ENCODE assay signal across 8 mouse cellular contexts in genomic region chr4:126148161-126148961, GRCm38 (mm10). TPM values are rescaled to one million over a fixed set of nuclear protein-coding genes. Genes with fewer than 3 reads are reported as not detected.
DNase-seq lines count a peak whose midpoint lies in the region; ATAC-seq and TF ChIP-seq lines count a peak whose summit lies in the region.

No protein-coding gene starts in this region.

- ATAC-seq in hindbrain, embryonic 15.5 days (ENCODE audit: low FRiP score, low read depth) = peak; percentile 28; the same call in 1 of the 2 replicates
- ATAC-seq in liver, embryonic 12.5 days = peak; percentile 47

- peak overlapping the region; percentile 40 for H3K4me3 ChIP-seq in C2C12 (ENCODE audit: insufficient read depth, poor library complexity, severe bottlenecking)
- H3K4me3 ChIP-seq in gastrocnemius, adult 2 months = peak overlapping the region; percentile 89
- H3K4me3 ChIP-seq in hindbrain, embryonic 15.5 days = peak overlapping the region; percentile 40
- H3K4me3 ChIP-seq in liver, embryonic 12.5 days = peak overlapping the region; percentile 59

- DNase-seq in adrenal gland, postnatal 14 days = peak; percentile 82
- DNase-seq in gastrocnemius, adult 2 months = peak; percentile 83
- DNase-seq in naive thymus-derived CD4-positive, alpha-beta T cell, adult 2 months (ENCODE audit: low read depth) = peak; percentile 73
- peak; percentile 81 for DNase-seq in thymus, postnatal 25 days
- no peak for DNase-seq in frontal cortex, postnatal 14 days (ENCODE audit: low spot score in 2 of 2)

- H3ac ChIP-seq in C2C12 (ENCODE audit: control insufficient read depth, insufficient read length, low read depth) = peak overlapping the region; percentile 20

- peak overlapping the region; percentile 36 for H3K9ac ChIP-seq in hindbrain, embryonic 15.5 days
- H3K9ac ChIP-seq in liver, embryonic 12.5 days = peak overlapping the region; percentile 61

- 1% methylated on average over 60 of the region's 67 CpGs for WGBS in hindbrain, embryonic 15.5 days
- 2% methylated on average over 57 of the region's 67 CpGs for WGBS in liver, embryonic 12.5 days (ENCODE audit: insufficient replicate concordance)

- H3K27ac ChIP-seq in gastrocnemius, adult 2 months = peak overlapping the region; percentile 92
- H3K27ac ChIP-seq in hindbrain, embryonic 15.5 days (replicated peaks) = peak overlapping the region; percentile 40; the same call in 1 of the 2 replicates
- peak overlapping the region; percentile 77 for H3K27ac ChIP-seq in liver, embryonic 12.5 days

- H3K9me3 ChIP-seq in hindbrain, embryonic 15.5 days = no peaks in the 10 kb centered on the region
- no peaks in the 10 kb centered on the region for H3K9me3 ChIP-seq in liver, embryonic 12.5 days (replicated peaks)

- peaks cover 22% of the 10 kb centered on the region for H3K4me1 ChIP-seq in hindbrain, embryonic 15.5 days (replicated peaks)
- peaks cover 48% of the 10 kb centered on the region for H3K4me1 ChIP-seq in liver, embryonic 12.5 days

- H3K27me3 ChIP-seq in C2C12 (ENCODE audit: control insufficient read depth, insufficient read depth, insufficient read length) = no peaks in the 10 kb centered on the region
- peaks cover 34% of the 10 kb centered on the region for H3K27me3 ChIP-seq in hindbrain, embryonic 15.5 days
- H3K27me3 ChIP-seq in liver, embryonic 12.5 days (replicated peaks) = peaks cover 69% of the 10 kb centered on the region

- H3K79me3 ChIP-seq in C2C12 (ENCODE audit: low read depth) = peaks cover 3% of the 10 kb centered on the region

- peaks cover 14% of the 10 kb centered on the region for H3K79me2 ChIP-seq in C2C12 (ENCODE audit: control insufficient read depth, insufficient read depth)

- TF ChIP-seq CTCF in C2C12 (IDR thresholded peaks at IDR 0.05; ENCODE audit: control insufficient read depth, insufficient read depth, insufficient read length) = no peak
- peak; percentile 22; the same call in 1 of the 2 replicates for TF ChIP-seq CTCF in gastrocnemius, adult 2 months (IDR thresholded peaks at IDR 0.05)

- intact Hi-C loops in gastrocnemius, adult 2 months (cut with DNase I) = no loop called here

- H3K36me3 ChIP-seq in C2C12 (ENCODE audit: control insufficient read depth, insufficient read depth) = peaks cover 6% of the 10 kb centered on the region
- H3K36me3 ChIP-seq in hindbrain, embryonic 15.5 days = no peaks in the 10 kb centered on the region
- no peaks in the 10 kb centered on the region; the same call in 1 of the 2 replicates for H3K36me3 ChIP-seq in liver, embryonic 12.5 days

- peak overlapping the region; percentile 57 for H3K4me2 ChIP-seq in hindbrain, embryonic 15.5 days
- peak overlapping the region; percentile 70 for H3K4me2 ChIP-seq in liver, embryonic 12.5 days

TF ChIP-seq in C2C12, 6 proteins besides CTCF, POLR2A, EP300 and RAD21:
- TF ChIP-seq MYOG (IDR thresholded peaks at IDR 0.05; ENCODE audit: control insufficient read depth, extremely low read depth, insufficient read length) (no peak), MAX (IDR thresholded peaks at IDR 0.05) (no peak), CEBPB (IDR thresholded peaks at IDR 0.05; ENCODE audit: low read depth) (no peak), MYOD1 (IDR thresholded peaks at IDR 0.05; ENCODE audit: control insufficient read depth, insufficient read length, low read depth) (no peak), USF1 (IDR thresholded peaks at IDR 0.05; ENCODE audit: low read depth) (no peak), FOSL1 (IDR thresholded peaks at IDR 0.05; ENCODE audit: insufficient read depth, low read length, poor library complexity, severe bottlenecking) (no peak)

RNA-seq across cellular contexts. Expression of gene Eva1b, which starts 0.8 kb away (rescaled TPM):
- polyA plus RNA-seq in C2C12 (2012; fragmentation: generic; extraction: Trizol) = 51.6 TPM
- 27.6 and 32.3 TPM in 2 replicates for total RNA-seq in adrenal gland, postnatal 14 days (2021)
- 1 to 10 TPM; 2.9 to 4.4 TPM for total RNA-seq in gastrocnemius, adult 2 months (2021)
- polyA plus RNA-seq in hindbrain, embryonic 15.5 days (2015; fragmentation: Nextera tagmentation; extraction: Ambion mirVana) = 14.5 and 15.1 TPM in 2 replicates
- polyA plus RNA-seq in liver, embryonic 12.5 days (2016; fragmentation: Nextera tagmentation; extraction: Ambion mirVana) = 19.3 and 19.5 TPM in 2 replicates

RNA-seq across cellular contexts. Expression of gene Sh3d21, which starts 14.9 kb away (rescaled TPM):
- 0.27 TPM for polyA plus RNA-seq in C2C12 (2012; fragmentation: generic; extraction: Trizol)
- 3.7 and 4.8 TPM in 2 replicates for total RNA-seq in adrenal gland, postnatal 14 days (2021)
- total RNA-seq in gastrocnemius, adult 2 months (2021) = 1 to 10 TPM in 1 of 2 experiments, under 1 TPM in 1; 0.97 to 1.2 TPM
- 1.4 and 2.0 TPM in 2 replicates for polyA plus RNA-seq in hindbrain, embryonic 15.5 days (2015; fragmentation: Nextera tagmentation; extraction: Ambion mirVana)
- polyA plus RNA-seq in liver, embryonic 12.5 days (2016; fragmentation: Nextera tagmentation; extraction: Ambion mirVana) = 1.3 and 1.6 TPM in 2 replicates

RNA-seq across cellular contexts. Expression of gene Stk40, which starts 44.6 kb away (rescaled TPM):
- polyA plus RNA-seq in C2C12 (2012; fragmentation: generic; extraction: Trizol) = 11.0 TPM
- 39.2 and 48.2 TPM in 2 replicates for total RNA-seq in adrenal gland, postnatal 14 days (2021)
- total RNA-seq in gastrocnemius, adult 2 months (2021) = 100 to 1,000 TPM; 102 to 108 TPM
- 29.6 and 33.9 TPM in 2 replicates for polyA plus RNA-seq in hindbrain, embryonic 15.5 days (2015; fragmentation: Nextera tagmentation; extraction: Ambion mirVana)
- 22.4 and 23.0 TPM in 2 replicates for polyA plus RNA-seq in liver, embryonic 12.5 days (2016; fragmentation: Nextera tagmentation; extraction: Ambion mirVana)

RNA-seq across cellular contexts. Expression of gene Lsm10, which starts 51.9 kb away (rescaled TPM):
- 37.9 TPM for polyA plus RNA-seq in C2C12 (2012; fragmentation: generic; extraction: Trizol)
- total RNA-seq in adrenal gland, postnatal 14 days (2021) = 17.9 and 20.6 TPM in 2 replicates
- total RNA-seq in gastrocnemius, adult 2 months (2021) = 1 to 10 TPM; 7.3 to 7.4 TPM
- polyA plus RNA-seq in hindbrain, embryonic 15.5 days (2015; fragmentation: Nextera tagmentation; extraction: Ambion mirVana) = 45.8 and 50.3 TPM in 2 replicates
- 34.5 and 36.7 TPM in 2 replicates for polyA plus RNA-seq in liver, embryonic 12.5 days (2016; fragmentation: Nextera tagmentation; extraction: Ambion mirVana)

RNA-seq across cellular contexts. Expression of gene Thrap3, which starts 54.2 kb away (rescaled TPM):
- polyA plus RNA-seq in C2C12 (2012; fragmentation: generic; extraction: Trizol) = 85.7 TPM
- total RNA-seq in adrenal gland, postnatal 14 days (2021) = 190 and 212 TPM in 2 replicates
- 100 to 1,000 TPM; 102 to 108 TPM for total RNA-seq in gastrocnemius, adult 2 months (2021)
- polyA plus RNA-seq in hindbrain, embryonic 15.5 days (2015; fragmentation: Nextera tagmentation; extraction: Ambion mirVana) = 130 and 141 TPM in 2 replicates
- 162 and 163 TPM in 2 replicates for polyA plus RNA-seq in liver, embryonic 12.5 days (2016; fragmentation: Nextera tagmentation; extraction: Ambion mirVana)

Comparison
In these comparisons a context has a peak if more than half of its experiments do, and no peak if none do; other contexts are left out.
1. DNase-seq: peak in adrenal gland, postnatal 14 days (single experiment), gastrocnemius, adult 2 months (single experiment), naive thymus-derived CD4-positive, alpha-beta T cell, adult 2 months (single experiment) and thymus, postnatal 25 days (single experiment); none in frontal cortex, postnatal 14 days (0 of 2).
2. H3K27ac ChIP-seq: peak in every context shown above with its lines; median percentile 92 in gastrocnemius, adult 2 months; 77 in liver, embryonic 12.5 days; 40 in hindbrain, embryonic 15.5 days.
3. Peak in every context shown above with its lines, with median percentiles within 50 percentile points of each other: H3K4me3 ChIP-seq.